In the genomic region with DNA sequence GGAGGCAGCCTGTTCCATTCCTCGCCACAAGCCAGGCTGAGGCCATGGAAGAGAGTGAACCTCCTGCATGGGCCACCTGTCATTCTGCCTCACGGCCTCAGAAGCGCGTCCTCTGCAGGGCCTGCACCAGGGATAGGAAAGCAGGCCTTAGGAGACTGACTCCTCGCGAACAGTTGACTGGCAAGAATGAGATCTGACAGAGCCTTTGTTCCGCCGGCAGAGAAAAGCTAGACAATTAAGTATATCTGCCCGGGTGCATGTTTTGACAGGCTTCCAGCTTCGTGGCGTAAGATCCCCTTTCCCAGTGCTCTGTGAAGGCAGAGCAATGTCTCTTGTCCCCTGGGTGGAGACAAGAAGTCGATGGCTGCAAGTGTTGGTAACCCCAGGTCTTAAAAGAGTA, we compare ENCODE assay signal across 9 mouse cellular contexts. TPM values are rescaled to one million over a fixed set of nuclear protein-coding genes. Genes with fewer than 3 reads are reported as not detected.
DNase-seq lines count a peak whose midpoint lies in the region; ATAC-seq and TF ChIP-seq lines count a peak whose summit lies in the region.
"Had no signal": no experiment of that assay in that cellular context is flagged by ENCODE, and none has a peak within 500 bp of the region (broad histone marks: within the 10 kb centered on the region; RNA-seq: fewer than 3 reads in every experiment).

No protein-coding gene starts in this region.

- H3K9me3 ChIP-seq in lung, embryonic 16.5 days (ENCODE audit: control insufficient read depth, low read length), result no peaks in the 10 kb centered on the region
- no peaks in the 10 kb centered on the region for H3K9me3 ChIP-seq in hindbrain, embryonic 14.5 days (ENCODE audit: control insufficient read depth, low read length)

- no peaks in the 10 kb centered on the region for H3K36me3 ChIP-seq in lung, embryonic 16.5 days (ENCODE audit: control insufficient read depth, insufficient read depth, low read length)
- H3K36me3 ChIP-seq in hindbrain, embryonic 14.5 days (replicated peaks; ENCODE audit: control insufficient read depth, insufficient read depth), result no peaks in the 10 kb centered on the region

- no peaks in the 10 kb centered on the region for H3K27me3 ChIP-seq in lung, embryonic 16.5 days (ENCODE audit: control insufficient read depth, insufficient read depth, low read depth, low read length)
- no peaks in the 10 kb centered on the region for H3K27me3 ChIP-seq in hindbrain, embryonic 14.5 days (ENCODE audit: control insufficient read depth, insufficient read depth, low read length)

- ATAC-seq in lung, embryonic 16.5 days (ENCODE audit: low read depth), result peak; percentile 31
- no peak for ATAC-seq in hindbrain, embryonic 14.5 days (ENCODE audit: low FRiP score)

- no peak overlapping the region for H3K9ac ChIP-seq in lung, embryonic 16.5 days (ENCODE audit: low read length)
- peak overlapping the region; percentile 48 for H3K9ac ChIP-seq in hindbrain, embryonic 14.5 days

- no peak overlapping the region for H3K4me2 ChIP-seq in lung, embryonic 16.5 days (ENCODE audit: low read depth, low read length)
- peak overlapping the region; percentile 31 for H3K4me2 ChIP-seq in hindbrain, embryonic 14.5 days (replicated peaks)

- WGBS in lung, embryonic 16.5 days, result 24% methylated on average over 12 of the region's 12 CpGs
- WGBS in lung, adult 2 months, result 46% methylated on average over 12 of the region's 12 CpGs
- 3% methylated on average over 12 of the region's 12 CpGs for WGBS in hindbrain, embryonic 14.5 days

- H3K4me1 ChIP-seq in lung, embryonic 16.5 days (replicated peaks; ENCODE audit: control insufficient read depth, insufficient read depth, low read length), result peaks cover 24% of the 10 kb centered on the region
- H3K4me1 ChIP-seq in lung, adult 2 months (ENCODE audit: control insufficient read depth, insufficient read depth, low read length), result no peaks in the 10 kb centered on the region
- peaks cover 52% of the 10 kb centered on the region for H3K4me1 ChIP-seq in hindbrain, embryonic 14.5 days (replicated peaks; ENCODE audit: control insufficient read depth, insufficient read depth, low read length)

- no peak for TF ChIP-seq POLR2A in lung, adult 2 months (IDR thresholded peaks at IDR 0.05; ENCODE audit: borderline replicate concordance, extremely low read depth, low read depth, low read length)

- peak; percentile 56 for DNase-seq in adrenal gland, postnatal 10 days
- no peak for DNase-seq in adrenal gland, postnatal 36 days
- DNase-seq in lung, adult 2 months, result no peak
- no peak for DNase-seq in hindbrain, embryonic 14.5 days (ENCODE audit: low spot score)
- DNase-seq in retina, postnatal 1 day, result peak; percentile 73
- no peak for DNase-seq in ovary, postnatal 14 days (ENCODE audit: low spot score)
- no peak for DNase-seq in kidney, adult 11 months

- TF ChIP-seq CTCF in lung, adult 2 months (IDR thresholded peaks at IDR 0.05; ENCODE audit: insufficient read depth, low read length), result no peak

- peak overlapping the region; percentile 3 for H3K27ac ChIP-seq in lung, embryonic 16.5 days (ENCODE audit: low read length)
- H3K27ac ChIP-seq in hindbrain, embryonic 14.5 days, result peak overlapping the region; percentile 75
- H3K27ac ChIP-seq: macrophage had no signal

- H3K4me3 ChIP-seq in lung, embryonic 16.5 days (ENCODE audit: low read length), result no peak overlapping the region
- no peak overlapping the region for H3K4me3 ChIP-seq in lung, adult 2 months (replicated peaks; ENCODE audit: extremely low read depth, low read depth, low read length)
- H3K4me3 ChIP-seq in hindbrain, embryonic 14.5 days (replicated peaks; ENCODE audit: low read length), result no peak overlapping the region

RNA-seq across cellular contexts. Expression of a gene that starts 32.0 kb away (rescaled TPM):
- total RNA-seq in adrenal gland, postnatal 10 days (2021), result 10 to 100 TPM; 33.5 to 35.9 TPM
- 10 to 100 TPM; 42.4 to 82.2 TPM for total RNA-seq in adrenal gland, postnatal 36 days (2021)
- polyA plus RNA-seq in lung, embryonic 16.5 days (2015; fragmentation: Nextera tagmentation; extraction: Ambion mirVana), result 29.7 and 32.0 TPM in 2 replicates
- polyA plus RNA-seq in lung, adult 2 months (2012; rRNA removed), result 22.2 and 23.4 TPM in 2 replicates
- 10.1 and 11.8 TPM in 2 replicates for polyA plus RNA-seq in hindbrain, embryonic 14.5 days (2014; fragmentation: Nextera tagmentation; extraction: Ambion mirVana)

Comparison
In these comparisons a context has a peak if more than half of its experiments do, and no peak if none do; other contexts are left out.
1. DNase-seq: peak in adrenal gland, postnatal 10 days (single experiment) and retina, postnatal 1 day (single experiment); none in adrenal gland, postnatal 36 days (0 of 2), lung, adult 2 months (single experiment), hindbrain, embryonic 14.5 days (single experiment), ovary, postnatal 14 days (single experiment) and kidney, adult 11 months (single experiment).